Mouse (Mus musculus) adrenal gland, adult 18-20 months (tissue): ENCODE data around the gene Zdhhc22. TPM values are rescaled to one million over a fixed set of nuclear protein-coding genes. Genes with fewer than 3 reads are reported as not detected.

Source experiments
- DNase-seq, 2 experiments: peaks; one replicate each; pipeline ENCODE4 v3.0.0; 2021 to 2022; ENCODE audit warnings: low spot score in 2 of 2
- total RNA-seq, 2 experiments: library from RNA; stranded (reverse); gene quantifications; 1 replicate in 1 of 2; 2 replicates in 1 of 2; pipeline ENCODE4 v1.2.3; 2021

Zdhhc22 gene
- total RNA-seq, 2 experiments from 2014 or later, result 1.0 to 2.2 TPM

- no peak for DNase-seq
Observed at GRCm38 (mm10) chr12:86964278-86965057, 25.8 kb downstream of the Zdhhc22 start.

GRCm38 (mm10) chr12:86961589-86962344 is 28.5 kb downstream of the Zdhhc22 start:
- DNase-seq, result no peak

GRCm38 (mm10) chr12:86960791-86961335 is 29.4 kb downstream of the Zdhhc22 start:
- DNase-seq, result no peak

- DNase-seq, result no peak
Observed at GRCm38 (mm10) chr12:86960138-86960537, 30.1 kb downstream of the Zdhhc22 start.

GRCm38 (mm10) chr12:86959661-86960060 is 30.6 kb downstream of the Zdhhc22 start:
- DNase-seq, result no peak

GRCm38 (mm10) chr12:86958558-86958957 is 31.7 kb downstream of the Zdhhc22 start:
- no peak for DNase-seq

GRCm38 (mm10) chr12:86955894-86956293 is 34.3 kb downstream of the Zdhhc22 start:
- no peak for DNase-seq

- DNase-seq, result no peak
Observed at GRCm38 (mm10) chr12:86952331-86952850, 37.8 kb downstream of the Zdhhc22 start.

GRCm38 (mm10) chr12:86950961-86951360 is 39.3 kb downstream of the Zdhhc22 start:
- DNase-seq, result no peak

- DNase-seq, result no peak
Observed at GRCm38 (mm10) chr12:86950161-86950960, 39.9 kb downstream of the Zdhhc22 start.

GRCm38 (mm10) chr12:86949501-86949900 is 40.7 kb downstream of the Zdhhc22 start:
- DNase-seq, result no peak

GRCm38 (mm10) chr12:86948627-86949026 is 41.6 kb downstream of the Zdhhc22 start:
- no peak for DNase-seq

GRCm38 (mm10) chr12:86947681-86948401 is 42.4 kb downstream of the Zdhhc22 start:
- DNase-seq, result peak; percentile 60 to 64

GRCm38 (mm10) chr12:86946862-86947574 is 43.2 kb downstream of the Zdhhc22 start, which contains the start of gene Cipc:
Cipc (plus strand) TSS chr12:86947043.
- peak; percentile 91 to 92 for DNase-seq

- DNase-seq, result no peak
Observed at GRCm38 (mm10) chr12:86946301-86946781, 43.9 kb downstream of the Zdhhc22 start.

- DNase-seq, result peak in 1 of 2 experiments; percentile 49
Observed at GRCm38 (mm10) chr12:86945126-86945525, 45.1 kb downstream of the Zdhhc22 start.

GRCm38 (mm10) chr12:86943421-86943820 is 46.8 kb downstream of the Zdhhc22 start:
- DNase-seq, result no peak

- no peak for DNase-seq
Observed at GRCm38 (mm10) chr12:86941734-86942486, 48.3 kb downstream of the Zdhhc22 start.

- no peak for DNase-seq
Observed at GRCm38 (mm10) chr12:86941173-86941572, 49.1 kb downstream of the Zdhhc22 start.
